Mouse (Mus musculus) stomach, postnatal 0 days (tissue): ENCODE measurements around the gene Olfr294.

Experiments used
- CTCF ChIP-seq: IDR thresholded peaks from 2 replicates; pipeline ENCODE4 v1.5.1; 2016; ENCODE audit warnings: antibody characterized with exemption, low read depth, mild to moderate bottlenecking, moderate library complexity
- EP300 ChIP-seq: optimal IDR thresholded peaks from 2 replicates; pipeline ENCODE3; 2016; ENCODE audit warnings: antibody characterized with exemption

GRCm38 (mm10) chr7:86583562-86583961, 32.9 kb downstream of the Olfr294 start, which contains the start of gene Olfr295:
- TF ChIP-seq EP300 (no peak), CTCF (no peak)
